Mouse (Mus musculus) urinary bladder, postnatal 36 days (tissue): ENCODE results near the gene Acsf3.

Source experiments
- DNase-seq, 2 experiments: peaks; one replicate each; pipeline ENCODE4 v3.0.0; 2022; ENCODE audit warnings: low spot score in 2 of 2, mixed read lengths in 1 of 2

Acsf3 gene

GRCm38 (mm10) chr8:122775285-122776155, at the start of gene Acsf3:
Gene Acsf3, plus strand, starts transcription at chr8:122775486.
- DNase-seq, result peak; percentile 32 to 44

- DNase-seq, result no peak
Observed at GRCm38 (mm10) chr8:122726789-122727188, 48.5 kb upstream of the Acsf3 start.

GRCm38 (mm10) chr8:122727412-122727811, 47.9 kb upstream of the Acsf3 start:
- DNase-seq, result no peak

- DNase-seq, result no peak
Observed at GRCm38 (mm10) chr8:122728630-122729029, 46.7 kb upstream of the Acsf3 start.

- no peak for DNase-seq
Observed at GRCm38 (mm10) chr8:122735110-122735509, 40.2 kb upstream of the Acsf3 start.

GRCm38 (mm10) chr8:122735542-122736473, 39.5 kb upstream of the Acsf3 start:
- DNase-seq, result no peak

- no peak for DNase-seq
Observed at GRCm38 (mm10) chr8:122736623-122737022, 38.7 kb upstream of the Acsf3 start.

- DNase-seq, result no peak
Observed at GRCm38 (mm10) chr8:122737071-122737470, 38.2 kb upstream of the Acsf3 start.

- no peak for DNase-seq
Observed at GRCm38 (mm10) chr8:122737886-122738285, 37.4 kb upstream of the Acsf3 start.

- DNase-seq, result no peak
Observed at GRCm38 (mm10) chr8:122739102-122739725, 36.1 kb upstream of the Acsf3 start.

GRCm38 (mm10) chr8:122742471-122742870, 32.8 kb upstream of the Acsf3 start:
- DNase-seq, result no peak

GRCm38 (mm10) chr8:122745022-122745749, 30.1 kb upstream of the Acsf3 start:
- DNase-seq, result no peak

GRCm38 (mm10) chr8:122745750-122746275, 29.5 kb upstream of the Acsf3 start:
- no peak for DNase-seq

GRCm38 (mm10) chr8:122746439-122746838, 28.8 kb upstream of the Acsf3 start:
- DNase-seq, result no peak

- no peak for DNase-seq
Observed at GRCm38 (mm10) chr8:122747825-122748224, 27.5 kb upstream of the Acsf3 start.

GRCm38 (mm10) chr8:122749333-122749958, 25.8 kb upstream of the Acsf3 start:
- DNase-seq, result no peak

- DNase-seq, result no peak
Observed at GRCm38 (mm10) chr8:122751342-122751741, 23.9 kb upstream of the Acsf3 start.

GRCm38 (mm10) chr8:122752111-122752721, 23.1 kb upstream of the Acsf3 start:
- DNase-seq, result no peak

- DNase-seq, result no peak
Observed at GRCm38 (mm10) chr8:122758597-122758996, 16.7 kb upstream of the Acsf3 start.

GRCm38 (mm10) chr8:122760116-122760515, 15.2 kb upstream of the Acsf3 start:
- no peak for DNase-seq
